Comparison of ENCODE assay signal across 26 mouse cellular contexts in genomic region chr1:97625427-97625826, GRCm38 (mm10). TPM values are rescaled to one million over a fixed set of nuclear protein-coding genes. Genes with fewer than 3 reads are reported as not detected.
A peak's percentile ranks its signal among the peaks of the same experiment; 100 is the strongest.
DNase-seq lines count a peak whose midpoint lies in the region; ATAC-seq and TF ChIP-seq lines count a peak whose summit lies in the region.
"Had no signal": no experiment of that assay in that cellular context is flagged by ENCODE, and none has a peak within 500 bp of the region (broad histone marks: within the 10 kb centered on the region; RNA-seq: fewer than 3 reads in every experiment).

No protein-coding gene starts in this region.

- no peak overlapping the region for H3K9ac ChIP-seq in MEL (ENCODE audit: control insufficient read depth, low read depth, low read length, poor library complexity, severe bottlenecking)
- no peak overlapping the region for H3K9ac ChIP-seq in lung, postnatal 0 days (replicated peaks; ENCODE audit: low read depth)
- no peak overlapping the region for H3K9ac ChIP-seq in midbrain, embryonic 11.5 days (ENCODE audit: low read length)
- H3K9ac ChIP-seq: embryonic facial prominence, embryonic 13.5 days; forebrain, postnatal 0 days; hindbrain, embryonic 12.5 days; hindbrain, embryonic 15.5 days had no signal

- DNase-seq in heart, adult 11 months: peak; percentile 78
- no peak for DNase-seq in heart, postnatal 4 days
- DNase-seq in MEL (ENCODE audit: low read depth, low spot score) (no peak), adipocyte (ENCODE audit: low spot score) (peak; percentile 7)
- DNase-seq in lung, postnatal 0 days (ENCODE audit: low spot score): no peak
- no peak for DNase-seq in midbrain, embryonic 11.5 days (ENCODE audit: low spot score, missing footprints)
- DNase-seq: adrenal gland, adult 2 months; adrenal gland, postnatal 14 days; cerebellum, adult 11-12 months; cerebellum, adult 8-10 months; cerebellum, postnatal 10 days; cerebellum, postnatal 36 days; embryo, embryonic 11 days; forebrain, postnatal 0 days; gastrocnemius, postnatal 10 days; gastrocnemius, postnatal 36 days had no signal

- H3K4me2 ChIP-seq in lung, postnatal 0 days (replicated peaks; ENCODE audit: low read depth, low read length): no peak overlapping the region
- no peak overlapping the region for H3K4me2 ChIP-seq in midbrain, embryonic 11.5 days
- H3K4me2 ChIP-seq: embryonic facial prominence, embryonic 13.5 days; heart, embryonic 11.5 days; hindbrain, embryonic 12.5 days; hindbrain, embryonic 15.5 days had no signal

- 48% methylated on average over 6 of the region's 6 CpGs for WGBS in olfactory bulb, adult 2 months
- WGBS in lung, postnatal 0 days: 50% methylated on average over 6 of the region's 6 CpGs
- WGBS in midbrain, embryonic 11.5 days: 78% methylated on average over 6 of the region's 6 CpGs

- TF ChIP-seq CTCF in MEL (IDR thresholded peaks at IDR 0.05 in 2 of 3, conservative IDR thresholded peaks at IDR 0.05 in 1 of 3; ENCODE audit: control insufficient read depth in 1 of 3, insufficient read depth in 1 of 3, low read depth in 2 of 3, low read length in 3 of 3, poor library complexity in 1 of 3, severe bottlenecking in 1 of 3): no peak
- TF ChIP-seq CTCF in olfactory bulb, adult 2 months (IDR thresholded peaks at IDR 0.05; ENCODE audit: insufficient read depth, low read depth, low read length): no peak
- TF ChIP-seq CTCF in lung, postnatal 0 days (IDR thresholded peaks at IDR 0.05): no peak

- no peak overlapping the region for H3K4me3 ChIP-seq in MEL (ENCODE audit: control insufficient read depth in 1 of 2, insufficient read depth in 1 of 2, low read depth in 2 of 2, low read length in 2 of 2)
- no peak overlapping the region for H3K4me3 ChIP-seq in olfactory bulb, adult 2 months (ENCODE audit: insufficient read depth, low read depth, low read length)
- H3K4me3 ChIP-seq in lung, postnatal 0 days (ENCODE audit: low read depth, low read length): no peak overlapping the region
- H3K4me3 ChIP-seq in midbrain, embryonic 11.5 days (ENCODE audit: low read depth, low read length): no peak overlapping the region
- H3K4me3 ChIP-seq: embryonic facial prominence, embryonic 10.5 days; embryonic facial prominence, embryonic 13.5 days; erythroblast, embryonic 14.5 days; hindbrain, embryonic 12.5 days; hindbrain, embryonic 15.5 days had no signal

- TF ChIP-seq RAD21 in MEL (IDR thresholded peaks at IDR 0.05; ENCODE audit: low read depth, low read length): no peak

- H3K36me3 ChIP-seq in MEL (ENCODE audit: control insufficient read depth in 1 of 2, insufficient read depth in 2 of 2, low read length in 2 of 2): peaks cover 0 to 5% of the 10 kb centered on the region in 2 experiments; a peak in 2 of 4 replicates
- H3K36me3 ChIP-seq in lung, postnatal 0 days (ENCODE audit: insufficient read depth, low read length): no peaks in the 10 kb centered on the region
- H3K36me3 ChIP-seq in midbrain, embryonic 11.5 days (ENCODE audit: control insufficient read depth, insufficient read depth, low read length): no peaks in the 10 kb centered on the region
- H3K36me3 ChIP-seq: embryonic facial prominence, embryonic 10.5 days; embryonic facial prominence, embryonic 13.5 days; hindbrain, embryonic 12.5 days; hindbrain, embryonic 15.5 days had no signal

- TF ChIP-seq EP300 in MEL (IDR thresholded peaks at IDR 0.05; ENCODE audit: low read depth in 1 of 2, low read length in 2 of 2): no peak
- TF ChIP-seq EP300 in lung, postnatal 0 days (IDR thresholded peaks at IDR 0.05): no peak

- H3K9me3 ChIP-seq in MEL (replicated peaks; ENCODE audit: insufficient read depth, low read length): no peaks in the 10 kb centered on the region
- no peaks in the 10 kb centered on the region for H3K9me3 ChIP-seq in lung, postnatal 0 days (ENCODE audit: low read length)
- no peaks in the 10 kb centered on the region for H3K9me3 ChIP-seq in midbrain, embryonic 11.5 days (ENCODE audit: control insufficient read depth, low read length)
- H3K9me3 ChIP-seq: embryonic facial prominence, embryonic 10.5 days; embryonic facial prominence, embryonic 13.5 days; hindbrain, embryonic 12.5 days; hindbrain, embryonic 15.5 days had no signal

- ATAC-seq in lung, postnatal 0 days: no peak
- no peak for ATAC-seq in midbrain, embryonic 11.5 days (ENCODE audit: low FRiP score)
- ATAC-seq: CD4-positive, CD25-positive, alpha-beta regulatory T cell, adult 4 months; forebrain, embryonic 14.5 days; forebrain, postnatal 0 days; intestine, postnatal 0 days had no signal

- H3K27ac ChIP-seq in MEL (ENCODE audit: control insufficient read depth, low read depth, low read length): no peak overlapping the region
- peak overlapping the region; percentile 12 for H3K27ac ChIP-seq in olfactory bulb, adult 2 months (ENCODE audit: insufficient read depth, low read depth, low read length)
- H3K27ac ChIP-seq in lung, postnatal 0 days (ENCODE audit: low read length): no peak overlapping the region
- no peak overlapping the region for H3K27ac ChIP-seq in midbrain, embryonic 11.5 days (ENCODE audit: low read depth, low read length)
- H3K27ac ChIP-seq: embryonic facial prominence, embryonic 10.5 days; embryonic facial prominence, embryonic 13.5 days; hindbrain, embryonic 12.5 days; hindbrain, embryonic 15.5 days had no signal

- TF ChIP-seq POLR2A in MEL (IDR thresholded peaks at IDR 0.05; ENCODE audit: control insufficient read depth in 1 of 2, insufficient read depth in 1 of 2, low read depth in 1 of 2, low read length in 2 of 2, poor library complexity in 1 of 2): no peak
- no peak for TF ChIP-seq POLR2A in olfactory bulb, adult 2 months (IDR thresholded peaks at IDR 0.05; ENCODE audit: insufficient read depth, low read depth, low read length)

- no peaks in the 10 kb centered on the region for H3K27me3 ChIP-seq in MEL (ENCODE audit: control insufficient read depth in 1 of 2, insufficient read depth in 2 of 2, low read length in 2 of 2)
- no peaks in the 10 kb centered on the region for H3K27me3 ChIP-seq in lung, postnatal 0 days (replicated peaks; ENCODE audit: insufficient read depth, low read length)
- H3K27me3 ChIP-seq in midbrain, embryonic 11.5 days (ENCODE audit: control insufficient read depth, insufficient read depth, low read length): no peaks in the 10 kb centered on the region
- H3K27me3 ChIP-seq: embryonic facial prominence, embryonic 13.5 days; hindbrain, embryonic 12.5 days; hindbrain, embryonic 15.5 days had no signal

- H3K4me1 ChIP-seq in MEL (ENCODE audit: control insufficient read depth in 1 of 2, insufficient read depth in 2 of 2, low read length in 2 of 2): peaks cover 2 to 4% of the 10 kb centered on the region in 2 experiments
- peaks cover under 1% of the 10 kb centered on the region for H3K4me1 ChIP-seq in olfactory bulb, adult 2 months (ENCODE audit: control insufficient read depth, insufficient read depth, low read length)
- H3K4me1 ChIP-seq in lung, postnatal 0 days (ENCODE audit: insufficient read depth, low read depth, low read length): no peaks in the 10 kb centered on the region
- peaks cover 22% of the 10 kb centered on the region; the same call in 1 of the 2 replicates for H3K4me1 ChIP-seq in midbrain, embryonic 11.5 days (ENCODE audit: control insufficient read depth, insufficient read depth, low read length)
- H3K4me1 ChIP-seq: embryonic facial prominence, embryonic 13.5 days had no signal

- no peaks in the 10 kb centered on the region for H3K79me2 ChIP-seq in MEL (ENCODE audit: control insufficient read depth, insufficient read depth, low read length, poor library complexity)

TF ChIP-seq in MEL, 35 proteins besides CTCF, POLR2A, EP300 and RAD21:
- TF ChIP-seq GATA1 (IDR thresholded peaks at IDR 0.05; ENCODE audit: low read depth, low read length) (peak; percentile 29; the same call in 1 of the 2 replicates), JUND (IDR thresholded peaks at IDR 0.05; ENCODE audit: low read depth, low read length) (no peak)

RNA-seq across cellular contexts. Expression of gene D1Ertd622e, which starts 36.4 kb away (rescaled TPM):
- 1 to 10 TPM; 7.9 to 9.0 TPM for total RNA-seq in heart, postnatal 4 days (2021)
- total RNA-seq in MEL (2012; rRNA removed): 19.0 and 26.8 TPM in 2 replicates
- 10 to 100 TPM; 46.5 to 53.9 TPM for polyA plus RNA-seq in MEL (2012; ENCODE audit: insufficient read depth in 1 of 2, insufficient read length in 2 of 2, low read depth in 1 of 2, low replicate concordance in 2 of 2, missing spikeins in 1 of 2)
- polyA plus RNA-seq in olfactory bulb, adult 2 months (2012; ENCODE audit: insufficient read depth, insufficient read length, low replicate concordance, missing spikeins): not detected in 2 replicates
- 13.2 and 15.4 TPM in 2 replicates for polyA plus RNA-seq in lung, postnatal 0 days (2015; fragmentation: Nextera tagmentation; extraction: Ambion mirVana)
- polyA plus RNA-seq in midbrain, embryonic 11.5 days (2014; fragmentation: Nextera tagmentation; extraction: Ambion mirVana): 55.5 and 59.3 TPM in 2 replicates

Comparison
In these comparisons a context has a peak if more than half of its experiments do, and no peak if none do; other contexts are left out.
1. DNase-seq: peak in heart, adult 11 months (single experiment) and adipocyte (single experiment); none in heart, postnatal 4 days (single experiment), MEL (single experiment), lung, postnatal 0 days (single experiment) and midbrain, embryonic 11.5 days (single experiment).